Mouse (Mus musculus): ENCODE measurements at regions not wholly inside any gene's neighbourhood (a gene's known extent, or its start where the extent isn't known, plus 50 kb on each side); places are given as distances from the start of the nearest gene placed in this dataset.

- TF ChIP-seq CTCF (IDR thresholded peaks at IDR 0.05; ENCODE audit: low read depth, low read length) (no peak), POLR2A (IDR thresholded peaks at IDR 0.05; ENCODE audit: borderline replicate concordance, low read depth, low read length) (no peak)
Observed at GRCm38 (mm10) chr2:45252321-45252720, 135.1 kb upstream of the Zeb2 start.

Data from bone marrow macrophage, adult 2 months (primary cell).